Mouse (Mus musculus) urinary bladder, postnatal 36 days (tissue): ENCODE data around the gene Gjb6.
A peak's percentile ranks its signal among the peaks of the same experiment; 100 is the strongest.

Experiments
- DNase-seq, 2 experiments: peaks; one replicate each; pipeline ENCODE4 v3.0.0; 2022; ENCODE audit warnings: low spot score in 2 of 2, mixed read lengths in 1 of 2

Gjb6 gene

GRCm38 (mm10) chr14:57133161-57133661, at the start of gene Gjb6:
Gene Gjb6, minus strand, starts transcription at chr14:57133611.
- DNase-seq = peak; percentile 26 to 28

DNA sequence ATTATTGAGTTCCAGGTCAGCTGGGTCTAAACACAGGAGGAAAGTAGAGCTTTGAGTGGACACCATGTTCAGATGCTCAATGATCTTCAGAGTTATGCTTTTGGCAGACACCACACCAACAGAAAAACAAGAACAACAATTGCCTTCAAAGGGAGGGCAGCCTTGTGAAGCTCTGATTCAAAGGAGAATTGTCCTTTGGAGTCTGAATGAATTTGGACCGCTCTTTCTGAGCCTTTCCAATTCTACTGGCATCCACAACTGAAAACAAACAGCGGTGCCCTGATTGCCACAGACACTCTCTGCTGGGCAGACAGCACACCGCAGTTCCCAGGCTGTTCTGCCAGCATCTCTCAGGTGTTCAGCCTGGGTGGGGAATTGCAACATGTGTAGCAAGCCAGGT, 32.1 kb upstream of the Gjb6 start:
- no peak for DNase-seq

DNA sequence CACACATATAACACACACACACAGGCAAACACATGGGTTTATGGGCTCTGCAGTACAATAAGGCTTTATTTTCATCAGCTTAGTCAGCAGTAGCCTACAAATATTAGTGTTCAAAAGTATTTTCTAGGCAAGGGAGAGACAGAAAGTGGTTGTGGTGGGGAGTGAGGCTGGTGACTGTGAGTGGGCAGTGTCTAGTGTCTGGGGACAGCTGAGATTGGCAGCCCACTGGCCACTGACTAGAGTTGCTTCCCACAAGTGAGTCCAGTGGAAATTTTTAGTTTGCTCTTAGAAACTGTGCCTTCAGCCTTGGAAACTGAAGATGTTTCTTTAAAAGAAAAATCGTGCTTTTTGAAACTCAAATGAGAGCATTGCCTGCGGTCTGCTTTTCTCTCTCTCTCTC, 28.4 kb upstream of the Gjb6 start:
- DNase-seq = no peak

- DNase-seq = peak in 1 of 2 experiments; percentile 38
These were observed 27.8 kb upstream of the Gjb6 start for GRCm38 (mm10) chr14:57161201-57161600.

DNA sequence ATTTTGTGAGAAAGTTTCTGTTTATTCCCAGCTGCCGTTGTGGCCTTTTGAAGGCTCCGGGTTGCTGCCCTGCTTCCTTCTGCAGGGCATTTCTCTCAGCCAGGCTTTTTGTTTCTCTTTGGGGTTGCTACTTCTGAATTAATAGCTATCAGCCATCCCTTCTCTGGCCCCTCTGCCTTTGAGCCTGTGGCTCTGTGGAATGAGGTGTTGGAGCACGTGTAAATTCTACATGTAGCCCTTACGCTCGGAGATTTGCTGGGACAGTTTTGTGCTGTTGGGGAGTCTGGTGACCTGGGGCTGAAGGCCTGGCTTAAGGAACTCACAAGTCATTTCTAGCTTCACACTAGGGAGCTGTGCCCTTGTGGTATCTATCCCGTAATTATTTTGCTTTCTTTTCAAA, 21.5 kb upstream of the Gjb6 start:
- DNase-seq = no peak

GRCm38 (mm10) chr14:57145741-57146140, 12.3 kb upstream of the Gjb6 start:
- DNase-seq = no peak

- no peak for DNase-seq
These were observed 1.9 kb upstream of the Gjb6 start for GRCm38 (mm10) chr14:57135265-57135664.

GRCm38 (mm10) chr14:57127383-57127782, 6.0 kb downstream of the Gjb6 start:
- no peak for DNase-seq

- no peak for DNase-seq
These were observed 11.1 kb downstream of the Gjb6 start for GRCm38 (mm10) chr14:57122295-57122694.

GRCm38 (mm10) chr14:57115823-57116544, 17.4 kb downstream of the Gjb6 start, which contains the start of gene Gm4491:
Gene Gm4491, minus strand, starts transcription at chr14:57115883.
- DNase-seq = no peak

DNA sequence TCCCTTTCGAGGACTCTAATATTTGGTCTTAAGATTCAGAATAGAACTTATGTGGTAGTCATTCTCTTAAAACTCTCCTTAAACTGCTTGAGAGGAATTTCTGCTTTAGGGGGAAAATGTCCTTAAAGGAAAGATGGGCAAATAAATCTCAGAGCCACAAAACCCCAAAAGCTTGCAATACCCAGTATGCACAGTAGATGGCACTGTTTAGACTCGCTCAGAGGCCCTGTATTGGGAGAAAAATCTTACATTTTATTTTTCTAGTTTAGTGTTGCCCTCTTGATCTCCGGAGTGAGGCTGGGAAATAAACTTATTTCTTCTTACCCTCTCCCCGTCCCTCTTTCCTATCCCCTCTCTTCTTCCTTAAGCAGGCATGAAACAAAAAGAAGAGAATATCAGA, 24.2 kb downstream of the Gjb6 start:
- DNase-seq = no peak

- DNase-seq = no peak
These were observed 25.5 kb downstream of the Gjb6 start for GRCm38 (mm10) chr14:57107916-57108315.

- DNase-seq = no peak
These were observed 26.3 kb downstream of the Gjb6 start for GRCm38 (mm10) chr14:57107091-57107490.

DNA sequence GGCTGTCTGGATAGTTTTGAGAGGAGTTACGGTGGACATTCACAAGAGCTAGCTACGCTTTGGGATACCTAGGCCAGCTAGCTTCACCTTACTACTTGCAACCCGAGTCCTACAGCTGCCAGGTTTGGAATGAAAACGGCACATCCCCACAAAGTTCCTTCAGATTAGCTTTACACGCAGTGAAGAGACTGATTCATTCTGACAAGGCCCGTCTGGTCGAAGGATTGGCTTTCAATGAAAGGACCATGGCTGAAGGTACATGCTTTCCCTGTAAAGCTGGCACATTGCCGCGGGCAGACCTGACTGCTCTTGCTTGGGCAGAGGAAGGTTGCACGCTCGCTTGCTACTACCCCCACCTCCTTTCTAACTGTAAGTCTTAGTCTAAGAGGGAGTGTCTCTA, 27.7 kb downstream of the Gjb6 start:
- DNase-seq = no peak

DNA sequence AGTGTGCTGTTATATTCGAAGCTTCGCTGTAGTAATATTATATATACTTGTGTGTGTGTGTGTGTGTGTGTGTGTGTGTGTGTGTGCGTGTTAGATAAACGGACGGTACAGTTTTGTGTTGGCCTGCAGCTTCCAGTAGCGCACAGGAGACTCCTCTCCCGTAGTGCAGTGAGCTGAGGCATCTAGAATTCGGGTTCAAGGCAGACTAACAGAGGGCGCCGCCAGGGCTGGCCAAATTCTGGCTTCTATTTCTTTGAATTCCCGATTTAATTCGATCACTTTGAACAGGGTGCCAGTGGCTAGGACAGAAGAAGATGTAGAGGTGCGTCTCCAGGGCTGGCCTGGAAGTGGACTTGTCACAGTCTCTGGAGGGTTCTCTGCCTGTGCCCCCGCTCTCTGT, 28.3 kb downstream of the Gjb6 start:
- no peak for DNase-seq

GRCm38 (mm10) chr14:57104106-57105023, 29.0 kb downstream of the Gjb6 start, which contains the start of gene Gjb2:
Gene Gjb2, minus strand, starts transcription at chr14:57104702.
- DNase-seq = peak; percentile 38 to 57

- DNase-seq = no peak
These were observed 29.7 kb downstream of the Gjb6 start for GRCm38 (mm10) chr14:57103711-57104105.

GRCm38 (mm10) chr14:57103121-57103520, 30.3 kb downstream of the Gjb6 start:
- no peak for DNase-seq

GRCm38 (mm10) chr14:57101623-57102022, 31.8 kb downstream of the Gjb6 start:
- no peak for DNase-seq

DNA sequence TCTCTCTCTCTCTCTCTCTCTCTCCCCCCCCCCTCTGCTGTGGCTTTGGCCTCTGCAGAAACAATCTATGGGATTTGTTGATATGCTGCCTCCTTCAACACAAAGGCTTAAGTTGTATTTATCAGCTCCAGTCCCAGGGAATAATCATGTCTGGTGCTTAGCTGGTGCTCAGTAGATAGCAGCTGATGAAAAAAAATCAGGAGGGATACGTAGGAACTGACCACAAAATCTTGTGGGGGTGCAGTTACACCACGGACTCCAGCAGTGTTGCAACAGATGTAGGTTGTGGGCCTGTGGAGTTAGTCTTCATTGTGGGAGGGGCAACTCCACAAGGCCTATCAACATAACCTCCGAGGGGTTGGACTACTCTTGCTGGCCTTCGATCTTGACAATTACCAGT, 37.6 kb downstream of the Gjb6 start:
- DNase-seq = no peak

DNA sequence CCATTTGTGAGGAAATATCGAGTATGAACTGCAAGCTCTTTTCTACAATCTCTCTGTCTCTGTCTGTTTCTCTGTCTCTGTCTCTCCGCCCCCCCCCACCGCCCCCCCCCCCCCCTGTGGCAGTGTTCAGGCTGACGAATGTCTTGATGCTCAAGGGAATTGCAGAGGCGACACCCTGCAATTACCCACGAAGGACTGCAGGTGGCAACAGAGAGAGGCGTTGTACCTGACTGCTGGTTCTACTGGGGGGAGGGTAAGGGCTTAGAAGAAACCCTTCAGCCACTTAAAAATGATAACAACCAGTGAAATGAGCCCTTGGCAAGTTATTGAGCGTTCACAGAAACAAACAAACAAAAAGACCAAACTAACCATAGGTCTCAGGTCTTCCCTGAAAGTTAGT, 40.4 kb downstream of the Gjb6 start:
- peak in 1 of 2 experiments; percentile 52 for DNase-seq

GRCm38 (mm10) chr14:57090001-57090400, 43.4 kb downstream of the Gjb6 start:
- no peak for DNase-seq

GRCm38 (mm10) chr14:57089107-57089506, 44.3 kb downstream of the Gjb6 start:
- DNase-seq = no peak
